Mouse (Mus musculus): ENCODE data around the gene Hoxb8. TPM values are rescaled to one million over a fixed set of nuclear protein-coding genes. Genes with fewer than 3 reads are reported as not detected.

The Hoxb8 gene
- total RNA-seq, 2 experiments from 2014 or later: 0.98 to 1.3 TPM

DNA sequence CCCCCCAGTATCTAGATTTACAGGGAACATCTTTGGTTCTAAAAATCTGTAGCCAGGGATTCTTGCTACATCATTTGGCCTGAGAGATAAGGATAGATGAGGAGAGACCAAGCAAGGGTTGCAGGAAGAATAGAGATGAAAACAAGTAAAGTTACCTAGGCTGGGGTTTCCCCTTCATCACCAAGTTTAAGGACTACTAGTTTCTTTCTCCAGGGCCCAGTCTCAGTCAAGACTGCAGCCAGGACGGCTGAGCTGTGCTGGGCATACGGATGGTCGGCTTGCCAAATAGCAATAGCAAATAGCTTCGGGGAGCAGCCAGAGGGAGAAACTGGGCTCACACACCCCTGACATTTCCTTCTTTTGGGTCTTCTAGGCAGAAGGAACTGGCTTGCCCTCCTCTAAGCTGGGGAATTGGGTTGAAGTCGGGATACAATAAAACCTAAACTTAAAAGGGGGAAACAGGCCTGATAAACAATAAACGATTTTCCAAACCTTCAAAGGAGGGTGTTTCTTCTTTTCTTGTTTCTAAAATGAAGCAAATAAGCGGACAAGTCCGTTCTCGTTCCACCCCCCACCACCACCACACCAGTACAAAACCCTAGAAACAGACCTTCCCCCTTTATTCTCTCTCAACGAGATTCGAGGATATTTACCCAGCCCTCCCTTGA lies 16.4 kb downstream of the Hoxb8 start:
- DNase-seq (ENCODE audit: low spot score in 2 of 2): no peak

- no peak for DNase-seq (ENCODE audit: low spot score in 2 of 2)
Observed at GRCm38 (mm10) chr11:96298895-96299667, 17.4 kb downstream of the Hoxb8 start.

- no peak for DNase-seq (ENCODE audit: low spot score in 2 of 2)
Observed at GRCm38 (mm10) chr11:96299781-96300180, 18.1 kb downstream of the Hoxb8 start.

- no peak for DNase-seq (ENCODE audit: low spot score in 2 of 2)
Observed at GRCm38 (mm10) chr11:96300354-96301063, 18.8 kb downstream of the Hoxb8 start.

DNA sequence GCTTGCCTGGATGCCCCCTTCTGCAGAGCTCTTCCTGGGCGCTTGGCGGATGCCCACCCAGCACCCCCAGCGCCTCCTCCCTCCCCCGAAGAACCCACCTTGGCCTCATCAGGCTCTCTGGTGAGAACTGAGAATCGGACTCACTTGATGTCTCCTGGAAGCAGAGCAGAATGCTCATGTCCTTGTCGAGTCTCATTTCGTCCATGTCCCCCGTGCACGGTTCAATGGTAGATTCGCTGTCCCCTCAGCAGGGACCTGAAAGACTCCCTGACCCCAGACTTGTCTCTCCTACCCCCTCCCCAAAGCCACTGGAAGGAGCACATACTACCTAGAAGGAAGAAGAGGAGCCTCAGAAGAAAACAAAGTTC lies 19.3 kb downstream of the Hoxb8 start:
- DNase-seq (ENCODE audit: low spot score in 2 of 2): no peak

DNA sequence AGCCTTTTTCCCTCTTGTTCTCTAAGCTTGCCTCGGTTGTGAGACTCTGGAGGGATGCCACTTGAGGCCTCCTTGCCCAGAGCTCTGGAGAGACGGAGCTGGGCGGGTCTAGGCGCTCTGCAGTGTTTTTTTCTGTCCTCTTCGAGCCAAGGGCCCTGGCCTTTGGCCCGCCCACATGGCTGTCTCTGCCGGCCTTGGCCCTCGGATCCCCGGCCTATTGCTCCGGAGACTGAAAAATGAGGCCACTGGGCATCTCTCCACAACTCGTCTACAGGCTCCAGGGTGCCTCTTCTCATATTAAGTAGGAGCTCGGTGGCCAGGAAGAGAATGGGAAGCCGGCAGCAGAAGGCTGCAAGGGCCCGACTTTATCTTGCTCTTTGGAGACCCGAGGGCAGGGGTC lies 20.1 kb downstream of the Hoxb8 start:
- no peak for DNase-seq (ENCODE audit: low spot score in 2 of 2)

GRCm38 (mm10) chr11:96302381-96303150 lies 20.9 kb downstream of the Hoxb8 start:
- DNase-seq (ENCODE audit: low spot score in 2 of 2): no peak

- peak; percentile 61 to 70 for DNase-seq (ENCODE audit: low spot score in 2 of 2)
Observed at GRCm38 (mm10) chr11:96303151-96304099, 21.7 kb downstream of the Hoxb8 start, which contains the start of gene Hoxb5. Hoxb5 (plus strand) TSS chr11:96303336.

- no peak for DNase-seq (ENCODE audit: low spot score in 2 of 2)
Observed at GRCm38 (mm10) chr11:96304381-96305195, 22.9 kb downstream of the Hoxb8 start.

DNA sequence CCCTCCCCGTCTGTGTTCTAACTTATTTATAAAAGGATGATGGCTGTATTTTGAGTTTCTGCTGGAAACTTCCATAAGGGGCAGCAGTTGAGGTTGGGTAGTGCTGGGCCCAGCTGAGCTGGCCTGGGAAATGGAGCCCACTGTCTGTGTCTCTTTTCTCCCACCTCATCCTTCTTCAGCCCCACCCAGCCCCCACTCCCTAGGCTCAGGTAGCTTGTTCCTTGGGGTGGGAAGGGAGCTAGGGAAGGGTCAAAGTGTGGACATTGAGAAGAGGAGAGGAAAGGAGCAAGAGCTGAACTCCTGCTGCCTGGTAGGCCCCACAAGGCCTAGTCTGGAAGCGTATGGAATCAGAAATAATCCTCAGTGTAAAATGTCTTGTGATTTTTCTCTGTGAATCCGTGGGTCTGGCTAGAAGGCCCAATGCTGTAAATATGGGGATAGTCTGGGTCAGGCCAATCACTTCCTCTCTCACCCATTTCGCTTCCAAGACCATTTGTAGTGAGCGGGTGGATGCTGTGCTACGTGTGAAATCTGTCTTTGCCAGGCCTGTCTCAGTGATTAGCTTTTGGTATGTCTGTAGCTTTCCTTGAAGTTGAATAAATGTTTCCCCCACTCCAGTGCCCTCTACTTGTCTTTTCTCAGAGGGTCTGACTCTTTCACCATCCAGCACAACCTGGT lies 23.9 kb downstream of the Hoxb8 start:
- no peak for DNase-seq (ENCODE audit: low spot score in 2 of 2)

DNA sequence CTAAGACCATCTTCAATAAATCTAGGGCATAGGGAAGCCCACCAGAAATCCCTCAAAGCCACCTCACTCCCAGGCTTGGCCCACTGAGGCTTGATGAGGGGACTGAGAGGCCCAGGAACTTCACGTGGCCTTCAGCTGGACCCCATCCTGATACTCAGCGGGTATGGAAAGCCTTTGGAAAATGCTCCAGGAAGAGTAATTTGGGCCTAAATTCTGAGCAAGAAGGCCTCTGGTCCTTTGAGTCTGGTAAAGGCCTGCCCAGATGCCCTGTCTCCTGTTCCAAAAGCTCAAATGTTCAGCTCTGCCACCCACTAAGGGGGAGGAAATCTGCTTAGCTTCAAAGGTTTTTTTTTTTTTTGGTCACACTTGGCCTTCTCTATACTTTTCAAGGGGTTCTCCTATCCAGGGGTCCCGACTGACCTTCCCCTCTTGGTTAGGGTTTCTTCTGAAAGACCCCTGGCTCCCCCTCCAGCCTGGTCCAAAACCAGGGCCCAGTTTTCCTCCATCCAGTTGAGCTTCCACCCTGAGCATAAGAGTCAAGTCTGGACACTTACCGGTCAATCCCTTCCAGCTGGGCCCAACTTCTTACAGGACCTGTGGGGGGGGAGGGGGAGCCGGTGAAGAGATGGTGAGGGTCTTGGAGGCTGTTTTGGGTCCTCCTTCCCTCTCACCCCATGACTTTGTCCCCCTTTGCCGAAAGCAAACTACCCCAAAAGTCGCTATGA lies 24.6 kb downstream of the Hoxb8 start:
- DNase-seq (ENCODE audit: low spot score in 2 of 2): no peak

GRCm38 (mm10) chr11:96306908-96307269 lies 25.2 kb downstream of the Hoxb8 start:
- DNase-seq (ENCODE audit: low spot score in 2 of 2): no peak

GRCm38 (mm10) chr11:96308763-96309162 lies 27.1 kb downstream of the Hoxb8 start:
- no peak for DNase-seq (ENCODE audit: low spot score in 2 of 2)

DNA sequence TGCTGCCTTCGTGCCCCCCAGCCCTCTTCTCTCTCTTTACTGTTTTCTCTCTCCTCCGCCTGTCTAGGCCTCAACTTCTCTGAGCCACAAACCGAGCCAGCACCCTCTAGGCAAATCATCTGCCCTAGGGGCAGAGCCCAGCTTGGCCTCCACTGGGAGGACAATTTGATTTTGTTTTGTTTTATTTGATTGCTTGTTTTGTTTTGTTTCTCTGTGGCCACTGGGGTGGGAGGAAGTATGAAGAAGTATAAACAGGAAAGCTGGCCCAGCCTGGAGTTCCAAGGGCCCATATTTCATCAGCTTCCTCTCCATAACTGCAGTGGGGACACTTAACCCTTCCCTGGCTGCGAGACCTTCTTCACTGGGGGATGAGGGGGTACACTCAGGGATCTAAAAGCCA lies 27.6 kb downstream of the Hoxb8 start:
- DNase-seq (ENCODE audit: low spot score in 2 of 2): no peak

GRCm38 (mm10) chr11:96310183-96310938 lies 28.7 kb downstream of the Hoxb8 start:
- no peak for DNase-seq (ENCODE audit: low spot score in 2 of 2)

GRCm38 (mm10) chr11:96311097-96311496 lies 29.4 kb downstream of the Hoxb8 start:
- DNase-seq (ENCODE audit: low spot score in 2 of 2): no peak
